In the genomic region with DNA sequence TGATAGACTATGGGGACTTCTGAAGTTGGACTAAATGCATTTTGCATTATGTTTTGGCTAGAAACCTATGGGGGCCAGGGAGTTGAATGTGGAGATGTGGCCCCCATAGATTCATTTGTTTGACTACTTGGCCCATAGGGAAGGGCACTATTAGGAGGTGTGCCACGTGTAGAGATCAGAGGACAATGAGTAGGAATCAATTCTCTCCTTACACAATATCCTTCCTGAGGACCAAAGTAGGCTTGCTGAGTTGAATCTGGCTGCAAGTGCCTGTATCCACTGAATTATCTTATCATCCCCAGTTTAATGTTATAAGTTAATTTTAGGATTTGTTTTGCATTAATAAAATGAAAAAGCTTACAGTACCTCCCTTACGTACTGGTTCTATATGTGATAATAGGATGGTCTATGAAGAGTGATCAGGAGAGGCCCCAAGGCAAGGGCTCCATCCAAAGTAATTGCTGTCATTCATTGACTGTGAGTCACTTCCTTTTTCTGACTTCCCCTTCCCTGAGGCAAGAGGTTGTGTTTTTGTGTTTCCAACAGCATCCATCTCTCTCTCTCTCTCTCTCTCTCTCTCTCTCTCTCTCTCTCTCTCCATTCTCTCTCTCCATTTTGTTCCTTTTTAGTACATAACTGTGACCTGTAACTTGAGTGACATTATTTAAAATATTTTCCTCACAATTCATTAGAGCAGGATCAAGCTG, we compare ENCODE assay signal across 12 mouse cellular contexts.
"Had no signal": no experiment of that assay in that cellular context is flagged by ENCODE, and none has a peak within 500 bp of the region (broad histone marks: within the 10 kb centered on the region; RNA-seq: fewer than 3 reads in every experiment).

No protein-coding gene starts in this region.

- ATAC-seq: liver, embryonic 12.5 days had no signal

- DNase-seq: kidney, postnatal 14 days; layer of hippocampus, postnatal 36 days; midbrain, embryonic 14.5 days; right cerebral cortex, adult 18-20 months; right cerebral cortex, postnatal 25 days; thymus, postnatal 36 days had no signal

- H3K9ac ChIP-seq: kidney, embryonic 15.5 days; limb, embryonic 15.5 days; liver, embryonic 12.5 days; lung, embryonic 15.5 days; neural tube, embryonic 12.5 days had no signal

- H3K27me3 ChIP-seq: kidney, embryonic 15.5 days; limb, embryonic 15.5 days; liver, embryonic 12.5 days; lung, embryonic 15.5 days; neural tube, embryonic 12.5 days had no signal

- H3K4me1 ChIP-seq: kidney, embryonic 15.5 days; limb, embryonic 15.5 days; lung, embryonic 15.5 days; midbrain, embryonic 10.5 days; neural tube, embryonic 12.5 days had no signal

- H3K27ac ChIP-seq: kidney, embryonic 15.5 days; limb, embryonic 15.5 days; liver, embryonic 12.5 days; lung, embryonic 15.5 days; midbrain, embryonic 10.5 days; neural tube, embryonic 12.5 days had no signal

- H3K4me3 ChIP-seq: kidney, embryonic 15.5 days; limb, embryonic 15.5 days; liver, embryonic 12.5 days; lung, embryonic 15.5 days; midbrain, embryonic 10.5 days; neural tube, embryonic 12.5 days had no signal

- H3K9me3 ChIP-seq: kidney, embryonic 15.5 days; limb, embryonic 15.5 days; liver, embryonic 12.5 days; lung, embryonic 15.5 days; midbrain, embryonic 10.5 days; neural tube, embryonic 12.5 days had no signal

- H3K4me2 ChIP-seq: kidney, embryonic 15.5 days; limb, embryonic 15.5 days; liver, embryonic 12.5 days; lung, embryonic 15.5 days; neural tube, embryonic 12.5 days had no signal

- H3K36me3 ChIP-seq: kidney, embryonic 15.5 days; limb, embryonic 15.5 days; liver, embryonic 12.5 days; lung, embryonic 15.5 days; midbrain, embryonic 10.5 days; neural tube, embryonic 12.5 days had no signal
